Mouse (Mus musculus) erythroid progenitor cell, adult 5-6 weeks (primary cell): ENCODE results near the gene Ifna2. TPM values are rescaled to one million over a fixed set of nuclear protein-coding genes. Genes with fewer than 3 reads are reported as not detected.

ENCODE experiments used
- ATAC-seq: replicated peaks from 2 replicates; pipeline ENCODE4 v1.8.0; 2016; ENCODE audit warnings: moderate number of reproducible peaks, mild to moderate bottlenecking, moderate TSS enrichment, inconsistent platforms; ENCODE audit not compliant: poor library complexity, low FRiP score, severe bottlenecking
- total RNA-seq, 2 experiments: library from RNA; stranded (forward) in 1 of 2; stranded (reverse) in 1 of 2; fragments of 150-400 nt in 1 of 2; fragments of 186-747, 209-891 nt in 1 of 2; gene quantifications; 2 replicates each; pipeline versions ENCODE4 v1.2.3 to v1.2.4; 2015 to 2017; ENCODE audit warnings: low replicate concordance in 2 of 2

The Ifna2 gene
- not detected in 2 replicates for total RNA-seq (2015; ENCODE audit: low replicate concordance)
- not detected in 2 replicates for total RNA-seq (2017; ENCODE audit: low replicate concordance)

- ATAC-seq: no peak
These were observed at the start of gene Ifna2 for GRCm38 (mm10) chr4:88683812-88684211. Gene Ifna2 (minus strand): TSS chr4:88683912.

GRCm38 (mm10) chr4:88727324-88727723 lies 43.6 kb upstream of the Ifna2 start:
- no peak for ATAC-seq

- no peak for ATAC-seq
These were observed 43.0 kb upstream of the Ifna2 start for GRCm38 (mm10) chr4:88726727-88727126.

- ATAC-seq: no peak
These were observed 39.9 kb upstream of the Ifna2 start for GRCm38 (mm10) chr4:88723497-88724090.

- ATAC-seq: peak; percentile 92
These were observed 38.3 kb upstream of the Ifna2 start, which contains the start of the genes Gm26566 and Klhl9 for GRCm38 (mm10) chr4:88721791-88722721. Gene Gm26566 (plus strand): TSS chr4:88721805. Gene Klhl9 (minus strand): TSS chr4:88722465.

GRCm38 (mm10) chr4:88718715-88719114 lies 35.0 kb upstream of the Ifna2 start:
- ATAC-seq: no peak

- ATAC-seq: no peak
These were observed 31.3 kb upstream of the Ifna2 start for GRCm38 (mm10) chr4:88715059-88715458.

GRCm38 (mm10) chr4:88714281-88714680 lies 30.6 kb upstream of the Ifna2 start:
- no peak for ATAC-seq

GRCm38 (mm10) chr4:88707128-88707826 lies 23.6 kb upstream of the Ifna2 start:
- no peak for ATAC-seq

GRCm38 (mm10) chr4:88705924-88706323 lies 22.2 kb upstream of the Ifna2 start:
- ATAC-seq: no peak

- no peak for ATAC-seq
These were observed 15.6 kb upstream of the Ifna2 start for GRCm38 (mm10) chr4:88699301-88699700.

GRCm38 (mm10) chr4:88698781-88699180 lies 15.1 kb upstream of the Ifna2 start:
- ATAC-seq: no peak

GRCm38 (mm10) chr4:88697753-88698152 lies 14.0 kb upstream of the Ifna2 start:
- no peak for ATAC-seq

- no peak for ATAC-seq
These were observed 13.4 kb upstream of the Ifna2 start for GRCm38 (mm10) chr4:88697108-88697507.

- peak; percentile 95 for ATAC-seq
These were observed 12.6 kb upstream of the Ifna2 start for GRCm38 (mm10) chr4:88696237-88696884.

- no peak for ATAC-seq
These were observed 9.7 kb upstream of the Ifna2 start for GRCm38 (mm10) chr4:88693392-88693791.

- no peak for ATAC-seq
These were observed 8.8 kb upstream of the Ifna2 start for GRCm38 (mm10) chr4:88692537-88692936.

GRCm38 (mm10) chr4:88691259-88691658 lies 7.5 kb upstream of the Ifna2 start, which contains the start of gene Ifnab:
Gene Ifnab (minus strand): TSS chr4:88691359.
- ATAC-seq: no peak

- no peak for ATAC-seq
These were observed 2.4 kb downstream of the Ifna2 start for GRCm38 (mm10) chr4:88681353-88681752.

GRCm38 (mm10) chr4:88680362-88680761 lies 3.4 kb downstream of the Ifna2 start:
- ATAC-seq: no peak
